Mouse (Mus musculus) MEL (cell line): ENCODE results near the gene Lcp1. TPM values are rescaled to one million over a fixed set of nuclear protein-coding genes. Genes with fewer than 3 reads are reported as not detected.

ENCODE experiments used
- DNase-seq: peaks from one replicate; pipeline ENCODE4 v3.0.0; 2011; ENCODE audit warnings: low read depth, low spot score
- H3K27ac ChIP-seq: 2 replicates; pipeline ENCODE4 v1.5.1; 2012; ENCODE audit warnings: low read depth, mild to moderate bottlenecking, control low read depth, low read length, moderate library complexity; ENCODE audit not compliant: control insufficient read depth
- H3K27me3 ChIP-seq, 2 experiments: fragments of 150-350 bp in 1 of 2; sonication (generic) in 1 of 2; 2 replicates each; pipeline ENCODE4 v1.6.1; 2012; ENCODE audit warnings: low read length in 2 of 2, mild to moderate bottlenecking in 2 of 2, improper control_type of control experiment in 1 of 2, moderate library complexity in 1 of 2; ENCODE audit not compliant: insufficient read depth in 2 of 2, control insufficient read depth in 1 of 2
- H3K36me3 ChIP-seq, 2 experiments: 2 replicates each; pipeline ENCODE4 v1.6.1; 2012 to 2014; ENCODE audit warnings: low read length in 2 of 2, improper control_type of control experiment in 1 of 2, inconsistent platforms in 1 of 2, mild to moderate bottlenecking in 1 of 2; ENCODE audit not compliant: insufficient read depth in 2 of 2, control insufficient read depth in 1 of 2
- H3K4me1 ChIP-seq, 2 experiments: fragments of 150-350 bp in 1 of 2; sonication (generic) in 1 of 2; 2 replicates each; pipeline ENCODE4 v1.6.1; 2012; ENCODE audit warnings: low read length in 2 of 2, improper control_type of control experiment in 1 of 2, mild to moderate bottlenecking in 1 of 2; ENCODE audit not compliant: insufficient read depth in 2 of 2, control insufficient read depth in 1 of 2
- H3K4me3 ChIP-seq, 2 experiments: fragments of 150-350 bp in 1 of 2; sonication (generic) in 1 of 2; 2 replicates each; pipeline ENCODE4 v1.5.1; 2012; ENCODE audit warnings: low read depth in 2 of 2, low read length in 2 of 2, mild to moderate bottlenecking in 2 of 2, moderate library complexity in 2 of 2, control low read depth in 1 of 2, improper control_type of control experiment in 1 of 2; ENCODE audit not compliant: control insufficient read depth in 1 of 2, insufficient read depth in 1 of 2
- H3K79me2 ChIP-seq: 2 replicates; pipeline ENCODE4 v1.6.1; 2012; ENCODE audit warnings: mild to moderate bottlenecking, low read length, moderate library complexity; ENCODE audit not compliant: control insufficient read depth, poor library complexity, insufficient read depth
- H3K9ac ChIP-seq: 2 replicates; pipeline ENCODE4 v1.6.1; 2012; ENCODE audit warnings: low read depth, mild to moderate bottlenecking, control low read depth, low read length, moderate library complexity; ENCODE audit not compliant: control insufficient read depth, poor library complexity, severe bottlenecking
- H3K9me3 ChIP-seq: fragments of 150-350 bp; sonication (generic); replicated peaks from 2 replicates; pipeline ENCODE4 v1.6.1; 2012; ENCODE audit warnings: mild to moderate bottlenecking, low read length, improper control_type of control experiment, moderate library complexity; ENCODE audit not compliant: insufficient read depth
- CTCF ChIP-seq, 3 experiments: IDR thresholded peaks in 2 of 3; conservative IDR thresholded peaks in 1 of 3; 2 replicates each; pipeline ENCODE4 v1.5.1; 2011 to 2012; ENCODE audit warnings: low read length in 3 of 3, low read depth in 2 of 3, mild to moderate bottlenecking in 2 of 3, improper control_type of control experiment in 1 of 3, inconsistent platforms in 1 of 3, mixed read lengths in 1 of 3, moderate library complexity in 1 of 3; ENCODE audit not compliant: control insufficient read depth in 1 of 3, insufficient read depth in 1 of 3, poor library complexity in 1 of 3, severe bottlenecking in 1 of 3
- E2F4 ChIP-seq: IDR thresholded peaks from 2 replicates; pipeline ENCODE4 v1.6.1; 2011; ENCODE audit warnings: low read depth, low read length, improper control_type of control experiment, borderline replicate concordance
- EP300 ChIP-seq, 2 experiments: IDR thresholded peaks; 2 replicates each; pipeline ENCODE4 v1.6.1; 2011; ENCODE audit warnings: improper control_type of control experiment in 2 of 2, low read length in 2 of 2, low read depth in 1 of 2, mild to moderate bottlenecking in 1 of 2
- ETS1 ChIP-seq: IDR thresholded peaks from 2 replicates; pipeline ENCODE4 v1.6.1; 2012; ENCODE audit warnings: low read depth, mild to moderate bottlenecking, inconsistent platforms, low read length, improper control_type of control experiment, moderate library complexity
- GATA1 ChIP-seq: IDR thresholded peaks from 2 replicates; pipeline ENCODE4 v1.6.1; 2011; ENCODE audit warnings: low read depth, low read length, improper control_type of control experiment
- MAX ChIP-seq: IDR thresholded peaks from 2 replicates; pipeline ENCODE4 v1.6.1; 2011; ENCODE audit warnings: low read length, improper control_type of control experiment
- MEF2A ChIP-seq: IDR thresholded peaks from 2 replicates; pipeline ENCODE4 v1.6.1; 2014; ENCODE audit warnings: low read depth, mild to moderate bottlenecking, inconsistent platforms, low read length, improper control_type of control experiment; ENCODE audit not compliant: poor library complexity, insufficient replicate concordance, severe bottlenecking; ENCODE audit errors: extremely low read depth
- RCOR1 ChIP-seq: IDR thresholded peaks from 2 replicates; pipeline ENCODE4 v1.6.1; 2012; ENCODE audit warnings: low read depth, mild to moderate bottlenecking, inconsistent platforms, low read length, improper control_type of control experiment
- TBP ChIP-seq: IDR thresholded peaks from 2 replicates; pipeline ENCODE4 v1.8.0; 2011; ENCODE audit warnings: low read depth, low read length, improper control_type of control experiment
- TCF12 ChIP-seq: IDR thresholded peaks from 2 replicates; pipeline ENCODE4 v1.6.1; 2014; ENCODE audit warnings: low read depth, mild to moderate bottlenecking, inconsistent platforms, low read length, improper control_type of control experiment, moderate library complexity
- ZC3H11A ChIP-seq: IDR thresholded peaks from 2 replicates; pipeline ENCODE4 v1.6.1; 2012; ENCODE audit warnings: low read depth, mild to moderate bottlenecking, inconsistent platforms, low read length, improper control_type of control experiment
- ZKSCAN1 ChIP-seq: IDR thresholded peaks from 2 replicates; pipeline ENCODE4 v1.6.1; 2012; ENCODE audit warnings: low read depth, mild to moderate bottlenecking, inconsistent platforms, low read length, improper control_type of control experiment, moderate library complexity
- polyA plus RNA-seq, 2 experiments: library from polyadenylated mRNA; stranded (reverse) in 1 of 2; unstranded in 1 of 2; fragments of >175 nt in 1 of 2; fragments of >200 nt in 1 of 2; gene quantifications; 2 replicates each; pipeline versions ENCODE4 v1.2.1 to v1.2.4; 2012; ENCODE audit warnings: low replicate concordance in 2 of 2, low read depth in 1 of 2; ENCODE audit not compliant: insufficient read length in 2 of 2, insufficient read depth in 1 of 2, missing spikeins in 1 of 2
- total RNA-seq: library from RNA; depleted of rRNA; stranded (reverse); fragments of 300-350 nt; gene quantifications from 2 replicates; pipeline ENCODE4 v1.2.3, GENCODE M21; 2012

The Lcp1 gene
- total and polyA plus RNA-seq, 3 experiments: 11.0 to 20.3 TPM; not detected in 1

DNA sequence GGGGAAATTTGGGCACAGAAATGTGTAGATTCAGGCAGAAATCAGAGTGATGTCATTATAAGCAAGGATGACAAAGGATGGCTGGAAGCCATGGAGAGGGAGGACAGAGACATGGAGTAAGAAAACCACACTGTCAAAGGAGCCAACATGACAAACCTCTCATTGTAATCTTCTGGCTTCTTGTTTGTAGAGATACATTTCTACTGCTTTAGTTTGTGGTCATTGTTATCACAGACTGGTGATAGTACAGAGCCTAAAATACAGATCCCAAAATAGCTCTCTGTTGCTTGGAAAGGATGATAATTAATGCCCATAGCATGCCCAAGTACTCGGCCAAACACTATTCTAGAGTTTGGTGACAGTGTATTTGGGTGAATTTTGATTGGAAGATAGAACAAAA is 39.6 kb downstream of the Lcp1 start:
- no peaks in the 10 kb centered on the region for H3K79me2 ChIP-seq
- H3K27ac ChIP-seq: no peak overlapping the region
- H3K9me3 ChIP-seq: no peaks in the 10 kb centered on the region
- no peak overlapping the region for H3K4me3 ChIP-seq
- peak; percentile 99; the same call in 1 of the 2 replicates for TF ChIP-seq MEF2A
- peak; percentile 69; the same call in 1 of the 2 replicates for TF ChIP-seq RCOR1
- no peak for TF ChIP-seq CTCF (IDR thresholded peaks at IDR 0.05 in 2 of 3, conservative IDR thresholded peaks at IDR 0.05 in 1 of 3; ENCODE audit: control insufficient read depth in 1 of 3, insufficient read depth in 1 of 3, low read depth in 2 of 3, low read length in 3 of 3, poor library complexity in 1 of 3, severe bottlenecking in 1 of 3)
- peak; percentile 53; the same call in 1 of the 2 replicates for TF ChIP-seq TCF12
- TF ChIP-seq GATA1: peak; percentile 45; the same call in 1 of the 2 replicates
- peak; percentile 78 for TF ChIP-seq ETS1
- peak in 1 of 2 experiments; percentile 53; a peak in 2 of 4 replicates for TF ChIP-seq EP300 (IDR thresholded peaks at IDR 0.05; ENCODE audit: low read depth in 1 of 2, low read length in 2 of 2)
- no peak for TF ChIP-seq ZC3H11A
- DNase-seq: peak; percentile 14
- H3K9ac ChIP-seq: no peak overlapping the region
- no peaks in the 10 kb centered on the region for H3K27me3 ChIP-seq
- peaks cover 0 to 14% of the 10 kb centered on the region in 2 experiments; a peak in 2 of 4 replicates for H3K36me3 ChIP-seq
- peaks cover 1 to 9% of the 10 kb centered on the region in 2 experiments; a peak in 2 of 4 replicates for H3K4me1 ChIP-seq

DNA sequence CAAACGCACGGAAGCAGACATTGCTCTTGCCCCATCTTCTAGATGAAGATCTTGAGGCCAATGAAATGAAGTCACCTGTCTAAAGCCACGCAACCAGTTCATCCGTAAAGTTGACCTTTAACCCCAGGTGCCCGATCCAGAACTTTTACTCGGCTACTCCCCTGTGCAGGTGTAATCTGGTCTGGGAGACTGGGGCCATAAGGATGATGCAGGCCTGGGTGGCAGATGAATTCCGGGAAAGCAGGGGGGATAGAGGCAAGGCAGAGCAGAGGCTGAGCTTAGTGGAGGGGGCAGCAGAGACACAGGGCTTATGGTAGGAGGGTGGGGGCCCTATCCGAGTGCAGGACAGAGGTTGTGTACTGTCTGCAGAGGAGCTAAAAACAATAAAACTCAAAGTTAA is 43.4 kb downstream of the Lcp1 start:
- H3K27me3 ChIP-seq: no peaks in the 10 kb centered on the region
- no peak overlapping the region for H3K9ac ChIP-seq
- no peak for TF ChIP-seq MAX
- no peak for TF ChIP-seq E2F4
- TF ChIP-seq, all 39 proteins: peak for 0
- Histone ChIP-seq H3K4me3 (no peak overlapping the region), H3K79me2 (peaks cover 6% of the 10 kb centered on the region; the same call in 1 of the 2 replicates), H3K4me1 (peaks cover 7 to 16% of the 10 kb centered on the region in 2 experiments), H3K27ac (no peak overlapping the region), H3K36me3 (peaks cover 0 to 25% of the 10 kb centered on the region in 2 experiments; a peak in 2 of 4 replicates), H3K9me3 (no peaks in the 10 kb centered on the region)
- no peak for DNase-seq

DNA sequence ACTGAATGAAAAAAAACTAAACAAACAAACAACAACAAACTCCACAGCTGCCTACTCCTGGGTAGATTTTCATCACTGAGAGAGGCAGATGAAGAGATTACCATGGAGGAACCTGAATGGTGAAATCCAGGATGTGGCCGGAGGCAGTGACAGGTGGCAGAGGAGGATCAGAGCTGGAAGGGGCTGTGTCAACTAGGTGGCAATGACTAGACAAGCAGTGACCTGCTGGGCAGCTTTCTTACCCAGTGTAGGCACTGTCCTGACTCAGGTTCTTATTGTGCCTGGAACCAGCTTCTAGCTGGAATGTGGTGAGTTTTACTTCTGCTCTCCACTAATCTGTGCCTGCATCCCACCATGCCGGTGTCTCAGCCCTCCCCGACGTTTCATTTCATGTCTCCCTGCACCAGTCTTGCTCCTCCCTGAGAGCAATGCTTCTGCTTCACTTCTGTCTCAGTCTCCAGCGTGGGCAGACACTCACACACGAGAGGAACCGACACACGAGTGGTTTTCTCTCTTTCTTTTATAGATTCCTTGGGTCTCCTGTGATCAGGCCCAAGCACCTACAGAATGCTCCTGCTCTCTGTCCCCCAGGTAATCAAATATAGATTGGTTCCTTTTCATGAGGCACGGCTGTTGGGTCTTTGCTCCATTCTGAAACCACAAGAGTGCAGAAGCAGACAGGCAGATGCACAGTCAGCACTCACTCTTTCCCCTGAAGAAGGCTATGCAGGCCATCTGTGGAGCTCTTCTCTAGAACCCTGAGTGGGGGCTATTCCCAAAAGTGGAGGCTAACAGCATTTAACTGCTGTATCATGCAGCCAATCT is 44.0 kb downstream of the Lcp1 start:
- Histone ChIP-seq H3K9ac (no peak overlapping the region), H3K4me1 (peaks cover 7 to 15% of the 10 kb centered on the region in 2 experiments)

More for the DNA sequence above, 44.0 kb downstream of the Lcp1 start:
- no peaks in the 10 kb centered on the region for H3K27me3 ChIP-seq
- peaks cover 9% of the 10 kb centered on the region; the same call in 1 of the 2 replicates for H3K79me2 ChIP-seq
- no peak overlapping the region for H3K4me3 ChIP-seq
- TF ChIP-seq TBP (no peak), ZKSCAN1 (no peak)
- no peak overlapping the region for H3K27ac ChIP-seq
- peaks cover 0 to 27% of the 10 kb centered on the region in 2 experiments; a peak in 2 of 4 replicates for H3K36me3 ChIP-seq
- DNase-seq: no peak
- no peaks in the 10 kb centered on the region for H3K9me3 ChIP-seq
